Mouse (Mus musculus) embryonic facial prominence, embryonic 11.5 days (tissue): Measurements from ENCODE around the gene Nckap5l. TPM values are rescaled to one million over a fixed set of nuclear protein-coding genes. Genes with fewer than 3 reads are reported as not detected.

Experiments used
- ATAC-seq: fragments of 200-750 bp; cut with Nextera tagmentation; replicated peaks from 2 replicates; pipeline ENCODE4 v1.8.0; 2017; ENCODE audit warnings: low read depth; ENCODE audit not compliant: insufficient number of reproducible peaks, low FRiP score, low TSS enrichment
- DNase-seq: peaks from one replicate; pipeline ENCODE4 v3.0.0-alpha.2; 2015; ENCODE audit warnings: low spot score
- H3K27ac ChIP-seq: fragments of 300-500 bp; sonication (generic); replicated peaks from 2 replicates; pipeline ENCODE4 v1.5.1; 2014; ENCODE audit warnings: mild to moderate bottlenecking, low read depth, low read length, control low read depth
- H3K27me3 ChIP-seq: fragments of 300-500 bp; sonication (generic); 2 replicates; pipeline ENCODE4 v1.6.1; 2014; ENCODE audit warnings: mild to moderate bottlenecking, low read length, moderate library complexity, mixed read lengths; ENCODE audit not compliant: control insufficient read depth, insufficient read depth
- H3K36me3 ChIP-seq: fragments of 300-500 bp; sonication (generic); replicated peaks from 2 replicates; pipeline ENCODE4 v1.6.1; 2014; ENCODE audit warnings: low read depth, mild to moderate bottlenecking, low read length, moderate library complexity, mixed read lengths; ENCODE audit not compliant: control insufficient read depth, insufficient read depth
- H3K4me1 ChIP-seq: fragments of 300-500 bp; sonication (generic); 2 replicates; pipeline ENCODE4 v1.6.1; 2014; ENCODE audit warnings: low read length, mixed read lengths; ENCODE audit not compliant: control insufficient read depth, insufficient read depth
- H3K4me2 ChIP-seq: fragments of 300-500 bp; sonication (generic); 2 replicates; pipeline ENCODE4 v1.6.1; 2014; ENCODE audit warnings: low read depth, mild to moderate bottlenecking, control low read depth, low read length, moderate library complexity
- H3K4me3 ChIP-seq: fragments of 300-500 bp; sonication (generic); 2 replicates; pipeline ENCODE4 v1.5.1; 2014; ENCODE audit warnings: low read depth, low read length, control low read depth
- H3K9ac ChIP-seq: fragments of 300-500 bp; sonication (generic); replicated peaks from 2 replicates; pipeline ENCODE4 v1.6.1; 2014; ENCODE audit warnings: mild to moderate bottlenecking, control low read depth, low read length
- H3K9me3 ChIP-seq: fragments of 300-500 bp; sonication (generic); replicated peaks from 2 replicates; pipeline ENCODE4 v1.6.1; 2016; ENCODE audit warnings: mild to moderate bottlenecking, low read length, inconsistent platforms, mixed read lengths; ENCODE audit not compliant: control insufficient read depth
- WGBS: fragments of 180-500 bp; shearing (Covaris S2); extraction: QIAGEN DNeasy Blood & Tissue Kit; methylation state at CpG from one replicate; pipeline ENCODE4 v1.1.7; 2014; 5-methylcytosine and 5-hydroxymethylcytosine counted together
- polyA plus RNA-seq: library from polyadenylated mRNA; unstranded; fragments of >200 nt; fragmentation: Nextera tagmentation; extraction: Ambion mirVana; gene quantifications from 2 replicates; pipeline ENCODE4 v1.2.1, GENCODE M21; 2014

The Nckap5l gene
- polyA plus RNA-seq, 1 experiment from 2014 or later = 9.0 TPM

- WGBS = 89% methylated on average over 9 of the region's 9 CpGs
- peaks cover 12% of the 10 kb centered on the region for H3K36me3 ChIP-seq
- no peak overlapping the region for H3K4me2 ChIP-seq
- no peak overlapping the region for H3K4me3 ChIP-seq
- H3K9me3 ChIP-seq = no peaks in the 10 kb centered on the region
- no peak for DNase-seq
- ATAC-seq = no peak
- H3K4me1 ChIP-seq = no peaks in the 10 kb centered on the region
- H3K9ac ChIP-seq = no peak overlapping the region
- no peak overlapping the region for H3K27ac ChIP-seq
- no peaks in the 10 kb centered on the region for H3K27me3 ChIP-seq
Measured at GRCm38 (mm10) chr15:99408845-99409244, 48.7 kb downstream of the Nckap5l start.

DNA sequence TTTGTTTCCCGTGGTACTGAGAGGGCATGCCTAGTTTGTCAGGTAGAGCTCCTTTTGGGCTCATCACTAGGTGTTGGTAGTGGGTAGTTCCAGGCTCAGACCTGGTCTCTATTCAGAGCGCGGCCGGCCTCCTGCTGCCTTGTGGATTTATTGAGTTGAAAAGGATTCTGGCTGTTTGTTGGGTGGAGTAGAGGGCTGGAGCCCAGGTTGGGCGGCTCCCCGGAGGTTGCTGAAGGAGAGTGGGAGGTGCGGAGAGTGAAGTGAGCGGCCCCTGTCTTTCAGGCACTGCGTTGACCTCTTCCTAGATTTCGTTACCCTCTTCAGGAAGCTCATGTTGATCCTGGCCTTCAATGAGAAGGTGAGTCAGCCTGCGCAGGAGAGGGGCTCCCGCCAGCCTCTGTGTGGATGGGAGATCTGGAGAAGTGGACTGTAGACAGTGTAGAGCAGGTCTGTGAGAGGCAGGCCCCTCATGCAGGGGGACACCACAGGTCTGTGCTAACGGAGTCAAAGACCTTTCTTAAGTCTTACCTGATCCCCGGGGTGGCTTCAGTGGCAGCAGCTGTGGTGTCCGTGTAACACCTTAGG is 50.5 kb downstream of the Nckap5l start:
- WGBS = 89% methylated on average over 15 of the region's 15 CpGs
- H3K9ac ChIP-seq = no peak overlapping the region
- no peak overlapping the region for H3K4me3 ChIP-seq
- no peaks in the 10 kb centered on the region for H3K4me1 ChIP-seq
- H3K36me3 ChIP-seq = peaks cover 12% of the 10 kb centered on the region
- no peaks in the 10 kb centered on the region for H3K9me3 ChIP-seq
- no peak overlapping the region for H3K4me2 ChIP-seq
- H3K27me3 ChIP-seq = no peaks in the 10 kb centered on the region
- H3K27ac ChIP-seq = no peak overlapping the region
- ATAC-seq (0 out of 2 replicates have a peak, but pooled peaks have one; percentile 15), DNase-seq (no peak)

DNA sequence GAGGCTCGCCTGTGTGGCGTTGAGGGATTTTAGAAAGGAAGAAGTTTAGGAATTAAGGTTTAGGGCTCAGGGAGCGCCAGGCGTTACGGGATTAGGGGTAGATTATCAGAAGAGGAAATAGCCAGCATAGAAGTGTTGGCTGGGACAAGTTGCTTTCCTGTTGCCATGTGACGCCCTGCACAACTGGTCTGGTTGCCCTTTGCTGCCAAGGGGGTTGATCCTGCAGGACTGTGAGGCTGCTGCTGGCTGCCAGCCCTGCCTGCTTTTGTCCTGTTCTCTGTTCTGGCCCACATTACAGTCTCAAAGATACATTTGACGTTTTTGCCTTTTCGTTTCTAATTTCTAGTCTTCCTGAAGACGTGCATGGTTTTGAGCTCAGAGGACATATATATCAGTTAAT is 52.4 kb downstream of the Nckap5l start:
- no peak for ATAC-seq
- no peaks in the 10 kb centered on the region for H3K4me1 ChIP-seq
- no peak for DNase-seq
- H3K4me3 ChIP-seq = no peak overlapping the region
- 92% methylated on average over 9 of the region's 9 CpGs for WGBS
- H3K4me2 ChIP-seq = no peak overlapping the region
- peaks cover 12% of the 10 kb centered on the region for H3K36me3 ChIP-seq
- H3K27ac ChIP-seq = no peak overlapping the region
- no peaks in the 10 kb centered on the region for H3K27me3 ChIP-seq
- H3K9ac ChIP-seq = no peak overlapping the region
- H3K9me3 ChIP-seq = no peaks in the 10 kb centered on the region

DNA sequence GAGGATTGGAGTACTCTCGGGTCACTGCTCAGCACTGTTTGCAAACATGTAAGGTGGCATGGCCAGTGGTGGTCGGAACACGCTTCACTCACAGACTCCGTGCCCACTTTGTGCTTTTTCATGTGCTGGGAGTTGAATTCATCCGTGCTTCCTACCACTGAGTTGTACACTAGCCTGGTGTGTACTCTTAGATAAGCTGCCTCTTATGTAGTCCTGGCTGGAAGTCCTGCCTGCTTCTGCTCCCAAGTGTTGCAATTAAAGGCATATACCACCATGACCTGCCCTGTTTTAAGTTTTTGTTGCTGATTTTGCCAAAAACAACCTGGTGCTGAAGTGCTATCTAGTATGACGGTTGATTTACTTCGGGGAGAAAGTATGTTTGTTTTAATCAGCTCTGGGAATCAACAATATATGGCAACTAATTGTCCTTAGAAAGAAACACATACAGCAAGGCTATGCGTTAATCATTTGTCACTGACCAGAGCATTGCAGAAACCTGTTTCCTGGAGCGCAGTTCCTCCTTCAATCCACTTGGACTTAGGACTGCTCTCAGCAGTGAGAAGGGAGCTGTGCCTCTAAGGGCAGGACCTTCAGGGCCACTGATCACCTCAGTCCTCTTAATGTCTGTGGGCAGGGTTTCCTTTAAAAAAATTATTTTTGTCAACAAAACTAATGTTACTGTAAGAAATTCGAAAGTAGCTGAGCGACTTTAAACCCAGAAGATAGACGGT is 54.2 kb downstream of the Nckap5l start:
- WGBS = 95% methylated on average over 12 of the region's 12 CpGs
- no peak for DNase-seq
- no peaks in the 10 kb centered on the region for H3K4me1 ChIP-seq
- peaks cover 12% of the 10 kb centered on the region for H3K36me3 ChIP-seq
- no peaks in the 10 kb centered on the region for H3K9me3 ChIP-seq
- H3K4me3 ChIP-seq = no peak overlapping the region
- H3K4me2 ChIP-seq = no peak overlapping the region
- no peaks in the 10 kb centered on the region for H3K27me3 ChIP-seq
- H3K9ac ChIP-seq = no peak overlapping the region
- no peak overlapping the region for H3K27ac ChIP-seq
- no peak for ATAC-seq

DNA sequence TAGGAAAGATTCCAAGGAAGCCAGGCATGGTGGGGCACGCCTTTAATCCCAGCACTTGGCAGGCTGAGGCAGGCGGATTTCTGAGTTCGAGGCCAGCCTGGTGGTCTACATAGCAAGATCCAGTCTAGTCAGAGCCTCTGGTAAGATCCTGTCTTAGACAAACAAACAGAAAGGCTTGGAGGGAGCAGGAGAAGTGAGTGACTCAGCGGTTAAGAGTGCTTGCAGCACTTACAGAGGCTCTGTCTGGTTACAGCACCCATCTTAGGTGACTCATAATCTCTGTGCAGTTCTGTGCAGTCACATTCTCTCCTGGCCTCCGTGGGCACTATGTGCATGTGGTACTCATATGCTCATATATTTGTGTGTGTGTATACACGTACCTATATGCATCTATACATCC is 56.9 kb downstream of the Nckap5l start:
- H3K27me3 ChIP-seq = no peaks in the 10 kb centered on the region
- ATAC-seq (no peak), DNase-seq (no peak)
- no peaks in the 10 kb centered on the region for H3K4me1 ChIP-seq
- H3K4me3 ChIP-seq = no peak overlapping the region
- no peak overlapping the region for H3K27ac ChIP-seq
- H3K9me3 ChIP-seq = no peaks in the 10 kb centered on the region
- WGBS = 89% methylated on average over 6 of the region's 6 CpGs
- H3K4me2 ChIP-seq = no peak overlapping the region
- peaks cover 6% of the 10 kb centered on the region; the same call in 1 of the 2 replicates for H3K36me3 ChIP-seq
- H3K9ac ChIP-seq = no peak overlapping the region

DNA sequence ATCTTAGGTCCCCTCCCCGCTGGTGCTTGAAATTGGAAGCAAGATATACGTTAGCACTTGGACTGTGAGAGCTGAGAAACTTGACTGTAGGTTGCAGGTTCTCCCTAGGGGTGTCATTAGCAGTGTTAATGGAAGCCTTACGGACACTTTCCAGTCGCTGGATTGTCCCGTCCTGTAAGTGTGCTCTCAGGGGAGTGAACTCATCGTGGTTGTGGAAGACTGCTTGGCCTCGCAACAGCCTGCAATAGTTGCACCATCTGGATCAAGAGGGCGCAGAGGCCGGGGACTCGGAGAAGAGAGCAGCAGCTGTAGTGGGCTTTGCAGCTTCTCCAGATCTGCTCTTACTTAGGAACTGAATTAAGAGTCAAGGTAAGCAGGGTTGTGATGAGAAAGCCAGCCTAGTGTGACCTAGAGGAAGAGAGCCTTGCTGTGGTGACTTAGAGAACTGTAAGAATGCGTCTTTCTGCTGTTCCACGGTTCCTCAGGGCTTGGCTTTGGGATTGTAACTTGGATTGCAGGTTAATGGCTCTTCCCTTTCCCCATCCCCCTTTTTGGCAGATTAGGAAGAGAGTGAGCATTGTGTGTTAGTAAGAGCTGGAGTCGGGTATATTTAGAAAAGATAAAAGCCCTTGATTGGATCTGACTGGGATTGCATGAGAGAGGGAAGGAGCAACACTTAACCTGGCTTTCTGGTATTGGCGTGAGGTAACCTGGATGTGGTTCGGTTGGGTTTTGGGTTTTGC is 57.9 kb downstream of the Nckap5l start:
- Histone ChIP-seq H3K9ac (no peak overlapping the region), H3K27ac (no peak overlapping the region), H3K4me1 (no peaks in the 10 kb centered on the region), H3K9me3 (no peaks in the 10 kb centered on the region), H3K4me3 (no peak overlapping the region), H3K4me2 (no peak overlapping the region), H3K36me3 (0 out of 2 replicates have a peak, but pooled peaks cover 2% of the 10 kb centered on the region), H3K27me3 (no peaks in the 10 kb centered on the region)
- no peak for ATAC-seq
- no peak for DNase-seq
- WGBS = 76% methylated on average over 15 of the region's 15 CpGs

GRCm38 (mm10) chr15:99397622-99398021 is 59.9 kb downstream of the Nckap5l start:
- no peak overlapping the region for H3K4me2 ChIP-seq
- no peak for DNase-seq
- no peak overlapping the region for H3K9ac ChIP-seq
- no peak for ATAC-seq
- no peaks in the 10 kb centered on the region for H3K4me1 ChIP-seq
- no peaks in the 10 kb centered on the region for H3K9me3 ChIP-seq
- no peaks in the 10 kb centered on the region for H3K36me3 ChIP-seq
- H3K27ac ChIP-seq = no peak overlapping the region
- no peaks in the 10 kb centered on the region for H3K27me3 ChIP-seq
- H3K4me3 ChIP-seq = no peak overlapping the region
- WGBS = 93% methylated on average over 2 of the region's 2 CpGs

DNA sequence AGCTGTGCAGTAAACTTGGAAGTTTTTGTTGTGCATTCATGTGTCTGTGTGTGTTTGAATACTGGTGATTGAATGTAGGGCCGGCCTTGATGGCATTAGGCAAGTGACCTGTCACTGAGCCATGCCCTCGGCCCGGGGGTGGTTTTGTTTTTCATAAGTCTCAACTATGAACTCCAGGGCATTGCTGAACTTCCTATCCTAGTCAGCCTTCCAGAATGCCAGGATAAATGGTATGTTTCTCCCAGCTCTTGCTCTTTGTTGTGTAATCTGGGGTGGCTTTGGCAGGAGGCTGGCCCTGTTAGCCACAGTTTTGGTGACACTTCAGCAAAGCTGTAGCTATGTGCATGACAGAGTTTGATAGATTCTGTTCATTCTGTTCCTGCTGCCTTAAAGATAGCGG is 60.7 kb downstream of the Nckap5l start:
- no peaks in the 10 kb centered on the region; the same call in 1 of the 2 replicates for H3K4me1 ChIP-seq
- 80% methylated on average over 4 of the region's 4 CpGs for WGBS
- H3K27ac ChIP-seq = no peak overlapping the region
- no peak for DNase-seq
- no peak overlapping the region for H3K9ac ChIP-seq
- no peaks in the 10 kb centered on the region for H3K9me3 ChIP-seq
- H3K27me3 ChIP-seq = no peaks in the 10 kb centered on the region
- no peak overlapping the region for H3K4me2 ChIP-seq
- ATAC-seq = no peak
- no peak overlapping the region for H3K4me3 ChIP-seq
- no peaks in the 10 kb centered on the region for H3K36me3 ChIP-seq
